Mouse (Mus musculus): ENCODE measurements at regions not wholly inside any gene's neighbourhood (a gene's known extent, or its start where the extent isn't known, plus 50 kb on each side); places are given as distances from the start of the nearest gene placed in this dataset.

DNA sequence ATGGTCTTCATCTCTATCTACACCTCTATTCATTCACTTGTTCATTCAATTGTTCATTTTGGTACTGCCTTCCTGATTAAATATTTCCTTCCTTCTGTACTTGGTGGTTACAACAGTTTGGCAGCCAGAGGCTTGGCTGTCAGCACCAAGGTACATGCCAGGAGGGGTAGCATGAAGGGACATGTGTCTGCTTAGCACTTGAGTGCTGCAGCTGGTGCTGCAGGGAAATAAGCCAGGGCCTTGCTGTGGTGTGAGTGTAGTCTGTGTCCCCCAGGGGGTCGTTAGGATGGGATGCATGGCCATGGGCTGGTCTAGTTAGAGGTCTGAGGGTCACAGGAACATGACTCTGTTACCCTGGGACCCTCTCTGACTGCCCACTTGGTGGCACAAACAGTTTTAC lies 296.9 kb downstream of the Nr2f2 start:
- TF ChIP-seq CTCF (IDR thresholded peaks at IDR 0.05; ENCODE audit: control insufficient read depth, insufficient read depth, insufficient replicate concordance, low read depth, low read length) (no peak), POLR2A (IDR thresholded peaks at IDR 0.05; ENCODE audit: control insufficient read depth, low read depth, low read length) (no peak)
